Mouse (Mus musculus) hindbrain, embryonic 16.5 days (tissue): Measurements from ENCODE around the gene Apba3. TPM values are rescaled to one million over a fixed set of nuclear protein-coding genes. Genes with fewer than 3 reads are reported as not detected.

ENCODE experiments used
- ATAC-seq: fragments of 200-750 bp; cut with Nextera tagmentation; 2 replicates; pipeline ENCODE4 v1.8.0; 2017; ENCODE audit warnings: moderate TSS enrichment, moderate library complexity
- H3K27ac ChIP-seq: fragments of 300-500 bp; sonication (generic); 2 replicates; pipeline ENCODE4 v1.5.1; 2014; ENCODE audit warnings: low read depth, mild to moderate bottlenecking, control low read depth, low read length, moderate library complexity
- H3K27me3 ChIP-seq: fragments of 300-500 bp; sonication (generic); replicated peaks from 2 replicates; pipeline ENCODE4 v1.6.1; 2014; ENCODE audit warnings: low read length; ENCODE audit not compliant: control insufficient read depth, insufficient read depth
- H3K36me3 ChIP-seq: fragments of 300-500 bp; sonication (generic); 2 replicates; pipeline ENCODE4 v1.6.1; 2014; ENCODE audit warnings: mild to moderate bottlenecking, low read length, moderate library complexity, mixed read lengths; ENCODE audit not compliant: control insufficient read depth, insufficient read depth
- H3K4me1 ChIP-seq: fragments of 300-500 bp; sonication (generic); 2 replicates; pipeline ENCODE4 v1.6.1; 2014; ENCODE audit warnings: low read depth, low read length; ENCODE audit not compliant: control insufficient read depth, insufficient read depth
- H3K4me2 ChIP-seq: fragments of 300-500 bp; sonication (generic); 2 replicates; pipeline ENCODE4 v1.6.1; 2014; ENCODE audit warnings: mild to moderate bottlenecking, low read length, control low read depth, moderate library complexity
- H3K4me3 ChIP-seq: fragments of 300-500 bp; sonication (generic); 2 replicates; pipeline ENCODE4 v1.5.1; 2014; ENCODE audit warnings: mild to moderate bottlenecking, low read length, control low read depth, moderate library complexity
- H3K9ac ChIP-seq: fragments of 300-500 bp; sonication (generic); 2 replicates; pipeline ENCODE4 v1.6.1; 2014; ENCODE audit warnings: low read depth, mild to moderate bottlenecking, control low read depth, low read length, moderate library complexity
- H3K9me3 ChIP-seq: fragments of 300-500 bp; sonication (generic); 2 replicates; pipeline ENCODE4 v1.6.1; 2014; ENCODE audit warnings: mild to moderate bottlenecking, low read length, moderate library complexity; ENCODE audit not compliant: control insufficient read depth
- WGBS: fragments of 180-500 bp; shearing (Covaris S2); extraction: QIAGEN DNeasy Blood & Tissue Kit; methylation state at CpG from one replicate; pipeline ENCODE4 v1.1.7; 2014; 5-methylcytosine and 5-hydroxymethylcytosine counted together
- microRNA-seq: library from miRNA; unstranded; fragments of <30 nt; microRNA quantifications from one replicate; pipeline ENCODE4, GENCODE M21; 2017
- polyA plus RNA-seq: library from polyadenylated mRNA; unstranded; fragments of >200 nt; fragmentation: Nextera tagmentation; extraction: Ambion mirVana; gene quantifications from 2 replicates; pipeline ENCODE4 v1.2.1, GENCODE M21; 2015

Gene Apba3
- polyA plus RNA-seq, 1 experiment from 2014 or later: 39.2 TPM

DNA sequence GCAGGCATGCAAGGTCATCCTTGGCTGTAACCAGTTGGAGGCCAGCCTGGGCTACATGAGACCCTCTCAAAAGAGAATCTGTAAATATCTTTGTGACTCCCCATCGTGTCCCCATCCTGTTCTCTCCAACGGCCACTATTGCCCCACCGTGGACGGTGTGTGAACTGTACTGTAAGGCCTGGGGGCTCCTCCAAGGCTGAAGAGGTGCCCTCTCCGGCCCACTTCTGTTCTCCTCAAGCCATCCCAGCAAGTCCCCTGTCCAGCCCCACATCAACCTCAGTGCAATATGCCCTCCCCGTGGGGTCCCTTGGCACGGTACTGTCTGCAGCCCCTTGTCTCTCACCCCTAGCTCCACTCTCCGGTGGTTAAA, 52.6 kb downstream of the Apba3 start:
- Histone ChIP-seq H3K9me3 (no peaks in the 10 kb centered on the region), H3K27ac (peak overlapping the region; percentile 93), H3K36me3 (peaks cover 48% of the 10 kb centered on the region), H3K27me3 (no peaks in the 10 kb centered on the region), H3K4me3 (peak overlapping the region; percentile 94), H3K4me1 (peaks cover 22% of the 10 kb centered on the region), H3K9ac (peak overlapping the region; percentile 51; the same call in 1 of the 2 replicates), H3K4me2 (peak overlapping the region; percentile 65)
- no peak for ATAC-seq
- WGBS: 38% methylated on average over 8 of the region's 8 CpGs

DNA sequence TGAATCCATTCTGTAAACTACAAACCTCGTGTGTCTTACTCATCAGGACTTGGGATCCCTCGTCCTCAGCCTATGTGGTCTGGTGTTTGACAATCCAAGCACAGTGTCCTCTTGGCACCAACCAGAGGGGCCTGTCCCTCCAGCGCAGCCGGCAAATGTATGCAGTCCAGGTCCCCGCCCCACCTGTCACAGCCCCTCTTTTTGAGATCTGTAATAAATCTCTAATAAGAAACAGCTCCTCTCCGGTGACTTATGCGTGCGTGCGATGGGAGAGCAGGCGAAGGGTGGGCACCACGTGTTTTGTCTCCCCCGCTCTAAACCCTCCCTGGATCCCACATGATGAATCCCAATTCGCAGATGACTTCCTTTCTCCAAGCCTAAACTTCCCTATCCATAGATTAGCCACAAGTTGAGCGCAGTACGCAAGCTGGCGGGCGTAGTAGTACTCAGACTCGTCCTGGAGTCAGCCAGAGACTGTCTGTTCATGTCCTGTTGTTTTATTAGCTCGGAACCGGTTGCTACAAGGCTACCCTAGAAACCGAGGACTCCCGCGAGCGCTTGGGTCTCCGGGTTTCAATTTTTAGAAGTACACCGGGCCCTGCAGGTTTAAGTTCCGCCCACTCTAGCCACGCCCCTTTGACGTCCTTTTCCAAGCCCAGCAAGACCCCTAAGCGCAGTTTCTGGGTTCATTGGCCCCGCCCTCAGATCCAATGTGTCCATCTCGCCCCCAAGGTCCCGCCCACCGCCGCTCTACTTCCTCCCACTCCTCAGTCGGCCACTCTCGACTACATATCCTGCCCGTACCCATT, 53.2 kb downstream of the Apba3 start:
- Histone ChIP-seq H3K4me1 (peaks cover 22% of the 10 kb centered on the region), H3K36me3 (peaks cover 48% of the 10 kb centered on the region), H3K27me3 (no peaks in the 10 kb centered on the region), H3K9me3 (no peaks in the 10 kb centered on the region), H3K9ac (peak overlapping the region; percentile 51), H3K4me3 (peak overlapping the region; percentile 94), H3K27ac (peak overlapping the region; percentile 93), H3K4me2 (peak overlapping the region; percentile 65)
- 1% methylated on average over 38 of the region's 38 CpGs for WGBS
- peak; percentile 2 for ATAC-seq

DNA sequence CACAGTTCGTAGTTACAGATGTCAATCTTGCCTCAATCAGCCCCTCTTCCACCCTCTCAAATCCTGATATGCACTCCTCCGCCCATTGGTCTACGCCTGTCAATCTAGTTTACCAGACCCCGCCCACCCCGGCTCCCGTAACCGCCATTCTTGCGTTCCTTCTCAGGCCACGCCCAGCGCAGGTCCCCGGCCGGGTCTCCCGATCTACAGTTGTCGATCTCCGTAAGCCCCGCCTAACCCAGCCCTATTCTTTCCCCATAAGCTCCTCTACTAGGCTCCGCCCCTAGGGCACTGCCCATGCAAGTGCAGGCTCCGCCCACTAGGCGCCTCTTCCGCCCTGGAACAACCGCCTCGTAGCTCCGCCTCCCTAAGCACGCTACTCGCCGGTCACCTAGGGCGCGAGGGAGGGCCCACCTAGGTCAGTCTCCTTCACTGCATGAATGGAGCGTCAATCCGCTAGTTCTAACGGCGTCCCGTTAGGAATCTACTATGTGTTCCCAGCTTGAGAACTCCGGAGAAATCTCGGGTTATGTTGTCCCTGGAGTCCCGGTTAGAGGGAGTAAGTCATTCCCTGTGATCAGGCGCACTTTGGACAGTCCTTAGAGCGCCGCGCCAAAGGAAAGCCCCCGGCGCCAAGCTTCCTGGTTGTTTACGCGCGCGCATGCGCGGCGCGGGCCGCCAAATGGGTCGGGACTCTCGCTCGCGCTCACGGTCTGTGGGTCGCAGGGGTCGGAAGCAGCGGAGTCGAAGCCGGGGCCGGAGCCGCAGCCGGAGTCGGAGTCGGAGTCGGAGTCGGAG, 54.0 kb downstream of the Apba3 start, which contains the start of gene Cactin:
Gene Cactin (plus strand): TSS at position 554 of the 798 bp plus-strand sequence.
- Histone ChIP-seq H3K27me3 (no peaks in the 10 kb centered on the region), H3K4me1 (peaks cover 22% of the 10 kb centered on the region), H3K9ac (peak within 1 kb of the TSS; percentile 89), H3K36me3 (peaks cover 54% of the 10 kb centered on the region), H3K27ac (peak within 1 kb of the TSS; percentile 93), H3K4me3 (peak within 1 kb of the TSS; percentile 94), H3K9me3 (no peaks in the 10 kb centered on the region), H3K4me2 (peak within 1 kb of the TSS; percentile 90)
- ATAC-seq: peak; percentile 95
- under 1% methylated on average over 64 of the region's 68 CpGs for WGBS

DNA sequence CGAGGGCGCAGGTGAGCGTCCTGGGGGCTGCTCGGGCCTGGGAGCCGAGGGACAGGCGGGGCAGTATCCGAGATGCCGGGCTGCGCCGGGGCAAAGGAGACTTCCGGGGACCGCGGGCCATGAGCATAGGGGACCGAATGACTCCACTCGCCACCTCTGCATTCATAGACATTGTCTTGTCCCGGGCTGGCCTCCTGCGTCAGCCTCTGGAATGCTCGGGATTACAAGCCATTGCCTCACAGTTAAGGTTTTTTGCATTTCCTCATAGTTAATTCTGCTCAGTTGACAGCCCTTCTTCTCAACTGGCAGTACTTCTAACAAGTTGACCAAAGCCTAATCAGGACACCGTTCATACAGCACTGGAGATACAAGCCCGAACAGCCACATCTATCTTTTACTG, 54.7 kb downstream of the Apba3 start:
- Histone ChIP-seq H3K9ac (peak overlapping the region; percentile 89), H3K9me3 (no peaks in the 10 kb centered on the region), H3K4me3 (peak overlapping the region; percentile 94), H3K36me3 (peaks cover 54% of the 10 kb centered on the region), H3K27ac (peak overlapping the region; percentile 93), H3K4me2 (peak overlapping the region; percentile 90), H3K4me1 (peaks cover 22% of the 10 kb centered on the region), H3K27me3 (no peaks in the 10 kb centered on the region)
- ATAC-seq: no peak
- WGBS: 3% methylated on average over 17 of the region's 20 CpGs

DNA sequence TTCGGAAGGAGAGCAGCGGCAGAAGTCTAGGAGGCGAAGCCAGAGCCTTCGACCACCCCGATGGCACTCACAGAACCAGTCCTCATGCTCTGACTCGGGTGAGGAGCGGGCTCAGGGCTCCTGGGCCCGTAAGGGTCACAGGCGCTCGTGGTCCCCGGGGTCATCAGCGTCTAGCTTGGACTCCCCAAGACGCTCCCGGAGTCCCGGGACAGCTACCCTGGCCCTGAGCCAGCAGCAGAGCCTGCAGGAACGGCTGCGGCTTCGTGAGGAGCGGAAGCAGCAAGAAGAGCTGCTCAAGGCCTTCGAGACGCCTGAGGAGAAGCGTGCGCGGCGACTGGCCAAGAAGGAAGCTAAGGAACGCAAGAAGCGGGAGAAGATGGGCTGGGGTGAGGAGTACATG, 55.7 kb downstream of the Apba3 start:
- H3K4me3 ChIP-seq: no peak overlapping the region
- H3K4me2 ChIP-seq: no peak overlapping the region
- H3K36me3 ChIP-seq: peaks cover 56% of the 10 kb centered on the region

More for the DNA sequence above, 55.7 kb downstream of the Apba3 start:
- WGBS: 92% methylated on average over 27 of the region's 27 CpGs
- peaks cover 22% of the 10 kb centered on the region for H3K4me1 ChIP-seq
- ATAC-seq: no peak
- no peaks in the 10 kb centered on the region for H3K9me3 ChIP-seq
- no peak overlapping the region for H3K27ac ChIP-seq
- no peak overlapping the region for H3K9ac ChIP-seq
- H3K27me3 ChIP-seq: no peaks in the 10 kb centered on the region

Small RNA genes lying within 50 kb of the gene (microRNA-seq; reads per million reads assigned to microRNA genes)
- 8.3 reads per million, percentile 25 among the genes with 10 or more reads in this experiment for gene Mir3057

Other genes with a start within 250 kb of the Apba3 start
- 74.4 and 81.7 TPM in 2 replicates for gene Diras1, start 241.3 kb upstream of the Apba3 start, polyA plus RNA-seq
- gene Slc39a3, start 229.5 kb upstream of the Apba3 start, polyA plus RNA-seq: 48.3 and 54.3 TPM in 2 replicates
- gene Sgta, start 206.8 kb upstream of the Apba3 start, polyA plus RNA-seq: 334 and 346 TPM in 2 replicates
- 49.8 and 53.5 TPM in 2 replicates for gene Thop1, start 196.9 kb upstream of the Apba3 start, polyA plus RNA-seq
- 0.24 and 0.32 TPM in 2 replicates for gene Creb3l3, start 168.1 kb upstream of the Apba3 start, polyA plus RNA-seq
- 236 and 240 TPM in 2 replicates for gene Map2k2, start 161.0 kb upstream of the Apba3 start, polyA plus RNA-seq
- gene Zbtb7a, start 131.7 kb upstream of the Apba3 start, polyA plus RNA-seq: 13.3 and 13.6 TPM in 2 replicates
- 47.1 and 56.9 TPM in 2 replicates for gene Pias4, start 99.0 kb upstream of the Apba3 start, polyA plus RNA-seq
- 525 and 551 TPM in 2 replicates for gene Eef2, start 90.3 kb upstream of the Apba3 start, polyA plus RNA-seq
- gene Dapk3, start 84.0 kb upstream of the Apba3 start, polyA plus RNA-seq: 49.0 and 58.7 TPM in 2 replicates
- not detected in 2 replicates for gene 4930442H23Rik, start 83.1 kb upstream of the Apba3 start, polyA plus RNA-seq
- 0.09 and 0.24 TPM in 2 replicates for gene Nmrk2, start 64.9 kb upstream of the Apba3 start, polyA plus RNA-seq
- 85.0 and 85.6 TPM in 2 replicates for gene Atcay, start 36.1 kb upstream of the Apba3 start, polyA plus RNA-seq
- 23.8 and 28.7 TPM in 2 replicates for gene Zfr2, start 33.8 kb upstream of the Apba3 start, polyA plus RNA-seq
- 60.4 and 72.8 TPM in 2 replicates for gene Matk, start 14.0 kb upstream of the Apba3 start, polyA plus RNA-seq
- 126 and 137 TPM in 2 replicates for gene Mrpl54, start within 50 bp of the Apba3 start, polyA plus RNA-seq
- 5.3 and 6.4 TPM in 2 replicates for gene Tjp3, start 24.6 kb downstream of the Apba3 start, polyA plus RNA-seq
- gene Pip5k1c, start 26.0 kb downstream of the Apba3 start, polyA plus RNA-seq: 128 and 144 TPM in 2 replicates
- 26.3 and 30.6 TPM in 2 replicates for gene Cactin, start 54.1 kb downstream of the Apba3 start, polyA plus RNA-seq
- 5.4 and 6.3 TPM in 2 replicates for gene Tbxa2r, start 61.8 kb downstream of the Apba3 start, polyA plus RNA-seq
- gene Gipc3, start 76.3 kb downstream of the Apba3 start, polyA plus RNA-seq: not detected in 2 replicates
- gene Hmg20b, start 83.5 kb downstream of the Apba3 start, polyA plus RNA-seq: 31.7 TPM in 2 replicates
- 17.5 and 19.0 TPM in 2 replicates for gene Mfsd12, start 90.5 kb downstream of the Apba3 start, polyA plus RNA-seq
- 0.49 and 1.1 TPM in 2 replicates for gene 4930404N11Rik, start 98.9 kb downstream of the Apba3 start, polyA plus RNA-seq
- gene Fzr1, start 111.6 kb downstream of the Apba3 start, polyA plus RNA-seq: 149 and 156 TPM in 2 replicates
- 99.8 and 108 TPM in 2 replicates for gene Dohh, start 117.5 kb downstream of the Apba3 start, polyA plus RNA-seq
- 7.9 and 9.4 TPM in 2 replicates for gene Gm48551, start 117.5 kb downstream of the Apba3 start, polyA plus RNA-seq
- 1.5 and 2.2 TPM in 2 replicates for gene Gm48552, start 122.0 kb downstream of the Apba3 start, polyA plus RNA-seq
- gene Smim24, start 126.1 kb downstream of the Apba3 start, polyA plus RNA-seq: 1.6 and 2.3 TPM in 2 replicates
- 24.5 and 34.5 TPM in 2 replicates for gene Nfic, start 188.7 kb downstream of the Apba3 start, polyA plus RNA-seq
- gene Celf5, start 215.7 kb downstream of the Apba3 start, polyA plus RNA-seq: 60.1 and 63.6 TPM in 2 replicates
- gene Ncln, start 229.4 kb downstream of the Apba3 start, polyA plus RNA-seq: 68.9 and 82.7 TPM in 2 replicates
- 0.65 and 0.79 TPM in 2 replicates for gene S1pr4, start 233.2 kb downstream of the Apba3 start, polyA plus RNA-seq